Mouse (Mus musculus) frontal cortex, postnatal 14 days (tissue): ENCODE results near the gene Ccdc184.

Experiments
- DNase-seq, 2 experiments: peaks; one replicate each; pipeline ENCODE4 v3.0.0; 2022; ENCODE audit warnings: low spot score in 2 of 2

Ccdc184 gene

GRCm38 (mm10) chr15:98155272-98155671 lies 11.7 kb upstream of the Ccdc184 start:
- DNase-seq: no peak

DNA sequence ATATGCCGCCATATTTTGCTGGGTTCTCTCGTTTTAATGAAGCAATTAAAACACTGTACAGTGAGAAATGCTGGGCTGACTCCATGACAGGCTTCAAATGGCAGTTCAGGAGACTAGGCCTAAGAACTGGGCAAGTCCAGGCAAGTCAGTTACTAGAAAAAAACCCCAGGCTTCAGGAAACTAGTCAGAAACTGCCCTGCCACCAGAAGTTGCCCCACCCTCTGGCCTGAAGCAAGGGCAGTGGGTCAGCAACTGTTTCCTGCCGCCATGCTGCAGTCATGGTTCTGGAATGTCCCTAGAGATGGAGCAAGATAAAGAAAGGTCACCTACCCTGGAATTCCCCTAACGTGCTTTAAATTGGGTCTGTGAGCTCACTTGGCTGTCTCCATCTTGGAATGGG lies 11.0 kb upstream of the Ccdc184 start:
- DNase-seq: no peak

GRCm38 (mm10) chr15:98157253-98157652 lies 9.7 kb upstream of the Ccdc184 start:
- DNase-seq: no peak

DNA sequence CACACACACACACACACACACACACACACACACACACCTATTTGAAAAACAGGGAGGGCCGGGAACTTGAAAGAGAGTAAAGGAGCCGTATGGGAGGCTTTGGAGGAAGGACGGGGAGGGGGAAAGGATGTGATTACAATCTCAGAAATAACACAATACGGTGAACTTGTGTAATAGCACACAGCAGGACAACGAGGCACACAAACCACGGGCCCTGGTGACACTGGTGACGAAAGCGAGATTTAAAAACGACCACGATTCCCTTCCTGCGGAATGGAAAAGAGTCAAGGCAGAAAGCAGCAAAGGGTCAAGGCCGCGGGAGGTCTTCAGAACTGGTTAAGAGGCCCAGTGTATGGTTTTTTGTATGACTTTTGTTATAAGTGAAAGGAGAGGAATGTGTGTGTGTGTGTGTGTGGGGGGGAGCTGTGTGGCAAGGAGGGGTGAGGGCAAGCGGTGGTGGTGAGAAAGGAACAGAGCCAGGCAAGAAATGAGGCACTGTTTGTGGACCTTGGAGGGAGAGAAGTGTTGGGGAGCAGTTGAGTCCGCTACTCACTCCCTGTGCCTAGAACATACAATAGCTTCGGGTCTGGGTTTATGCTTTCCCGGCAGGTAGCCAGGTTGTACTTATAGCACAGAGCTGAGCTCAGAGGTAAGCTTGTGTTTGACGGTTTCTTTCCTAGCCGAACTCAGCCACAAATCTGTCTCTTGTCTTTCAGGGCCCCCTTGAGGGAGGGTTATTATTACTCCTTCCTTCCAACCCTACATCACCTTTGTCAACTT lies 5.7 kb upstream of the Ccdc184 start:
- no peak for DNase-seq

DNA sequence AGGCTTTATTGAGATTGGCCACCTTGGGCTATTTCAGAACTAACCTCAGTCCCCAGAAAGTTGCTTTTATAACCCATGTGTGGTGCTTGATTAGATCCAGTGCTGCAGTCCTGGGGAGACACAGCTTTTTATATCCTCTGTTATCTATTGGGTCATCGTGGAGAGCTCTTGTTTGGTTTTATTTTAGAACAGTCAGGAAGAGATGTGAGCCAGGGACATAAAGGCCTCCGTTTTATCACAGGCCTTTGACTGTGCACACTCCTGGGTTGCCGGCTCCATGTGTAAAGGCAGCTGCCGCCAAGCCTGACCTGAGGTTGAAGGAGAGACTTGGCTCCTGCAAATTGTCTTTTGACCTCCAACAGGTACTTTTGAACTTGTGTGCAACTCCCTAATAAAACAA lies 4.4 kb upstream of the Ccdc184 start:
- no peak for DNase-seq

DNA sequence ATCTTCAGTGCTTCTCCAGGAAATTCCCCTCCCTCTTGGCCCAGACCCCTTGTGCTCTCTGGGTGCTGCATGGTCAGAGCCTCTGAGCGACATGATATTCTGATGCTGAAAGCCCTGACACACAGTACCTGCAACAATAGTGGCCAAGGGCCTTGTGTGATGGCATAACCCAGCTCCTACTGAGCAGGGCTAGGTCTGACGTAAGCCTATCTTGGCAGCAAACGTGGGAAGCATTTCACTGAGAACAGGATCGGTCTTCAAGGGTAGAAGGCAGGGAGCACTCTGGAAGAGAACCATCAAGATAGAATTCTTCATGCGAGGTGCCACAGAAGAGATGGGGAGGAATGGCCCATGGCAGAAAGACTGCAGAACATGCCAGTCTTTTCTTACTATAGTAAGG lies 1.4 kb upstream of the Ccdc184 start, which contains the start of gene Asb8:
Asb8 (minus strand) TSS at position 101 of the 400 bp plus-strand sequence.
- no peak for DNase-seq

DNA sequence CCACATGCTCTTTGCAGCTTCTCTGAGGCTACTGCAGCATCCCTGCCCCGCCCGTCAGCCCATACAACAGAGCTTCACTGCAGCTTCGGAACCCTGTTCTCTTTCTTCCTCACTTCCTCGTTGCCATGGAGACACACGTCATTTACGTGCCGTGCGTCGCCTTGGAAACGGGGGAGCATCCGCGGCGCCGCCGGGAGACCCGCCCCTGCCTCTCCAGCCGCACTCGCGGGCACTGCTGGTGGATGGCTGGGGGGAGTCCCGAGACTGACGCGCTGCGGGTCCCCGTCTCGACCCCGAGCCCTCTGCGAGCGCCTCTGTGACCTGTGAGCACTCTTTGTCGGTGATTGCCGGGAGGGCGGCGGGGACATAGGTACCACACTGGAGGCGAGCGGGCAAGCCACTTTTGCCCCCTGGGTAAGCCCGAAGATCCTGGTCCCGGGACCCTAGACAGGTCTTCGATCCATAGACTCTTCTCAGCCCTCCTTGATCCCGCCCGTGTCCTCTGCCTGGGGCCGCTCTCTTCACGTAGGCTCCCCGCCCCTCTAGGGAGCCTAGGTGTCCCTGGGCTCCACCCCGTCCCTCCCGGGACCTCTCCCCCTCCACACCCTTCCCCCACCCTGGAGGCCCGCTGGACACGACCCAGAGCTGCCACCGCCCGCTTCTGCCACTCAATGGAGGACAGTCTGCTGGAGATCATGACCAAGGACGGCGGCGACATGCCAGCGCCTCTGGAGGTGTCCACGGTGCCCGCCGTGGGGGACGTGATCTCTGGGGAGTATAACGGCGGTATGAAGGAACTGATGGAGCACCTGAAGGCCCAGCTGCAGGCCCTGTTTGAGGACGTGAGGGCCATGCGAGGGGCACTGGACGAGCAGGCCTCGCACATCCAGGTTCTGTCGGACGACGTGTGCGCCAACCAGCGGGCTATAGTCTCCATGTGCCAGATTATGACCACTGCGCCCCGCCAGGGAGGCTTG lies 975 bp downstream of the Ccdc184 start:
- peak; percentile 86 to 88 for DNase-seq

GRCm38 (mm10) chr15:98168622-98169004 lies 1.7 kb downstream of the Ccdc184 start:
- peak in 1 of 2 experiments; percentile 11 for DNase-seq

DNA sequence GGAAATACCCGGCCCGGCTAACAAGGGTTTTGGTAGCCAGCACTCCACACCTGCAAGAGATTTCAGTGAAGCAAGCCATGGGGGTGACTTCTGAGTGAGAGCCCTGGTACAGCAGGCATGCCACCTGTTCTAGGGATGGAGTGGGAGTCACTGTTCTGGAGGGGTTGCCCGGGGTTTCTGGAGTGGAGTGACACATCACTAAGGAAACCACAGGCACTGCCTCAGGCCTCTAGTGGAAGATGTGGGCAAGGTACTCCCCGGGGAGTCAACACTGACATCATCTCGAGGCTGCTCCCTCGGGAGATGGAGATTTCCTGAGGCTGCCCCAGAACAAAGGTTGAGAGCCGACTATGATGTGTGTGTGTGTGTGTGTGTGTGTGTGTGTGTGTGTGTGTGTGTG lies 3.4 kb downstream of the Ccdc184 start:
- DNase-seq: peak; percentile 40 to 67

DNA sequence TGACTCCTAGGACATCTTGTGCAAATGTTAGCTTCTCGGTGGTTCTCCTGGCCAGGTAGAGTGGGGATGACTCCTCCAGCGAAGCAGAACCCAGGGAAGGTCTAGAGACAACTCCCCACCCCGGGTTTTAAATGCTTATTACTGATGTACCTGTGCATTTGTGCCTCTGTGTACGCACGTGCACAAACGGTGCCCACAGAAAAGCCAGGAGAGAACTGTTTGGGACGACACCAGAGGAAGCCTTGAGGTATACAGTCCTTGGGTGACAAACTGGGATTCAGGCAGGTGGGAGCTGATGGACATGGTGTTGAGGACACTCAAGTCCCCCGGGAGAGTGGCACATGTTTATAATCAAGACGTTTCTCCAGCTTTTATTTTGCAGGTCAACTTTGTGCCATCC lies 4.0 kb downstream of the Ccdc184 start:
- DNase-seq: no peak

DNA sequence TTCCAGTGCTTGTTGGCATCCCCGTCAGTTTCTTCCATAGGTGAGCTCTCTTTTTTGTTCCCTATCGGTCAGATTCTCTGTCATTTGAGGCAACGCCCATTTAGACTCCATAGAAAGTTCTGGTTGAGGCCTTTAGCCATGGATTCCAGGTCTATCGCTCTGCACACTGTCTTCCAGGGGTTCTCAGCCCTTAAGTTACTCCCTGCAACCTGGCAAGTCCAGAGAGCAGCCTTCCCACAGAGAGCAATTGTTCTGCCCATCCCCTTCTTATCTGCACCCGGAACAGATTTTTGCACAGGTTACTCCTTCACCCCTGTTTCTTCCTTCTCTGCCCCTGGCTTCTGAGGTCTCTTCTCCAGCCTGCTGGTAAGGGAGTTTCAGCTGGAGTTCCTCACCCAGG lies 5.2 kb downstream of the Ccdc184 start:
- no peak for DNase-seq

- DNase-seq: peak; percentile 60 to 70
These were observed 6.9 kb downstream of the Ccdc184 start for GRCm38 (mm10) chr15:98173821-98174220.

GRCm38 (mm10) chr15:98177320-98177719 lies 10.4 kb downstream of the Ccdc184 start:
- no peak for DNase-seq

DNA sequence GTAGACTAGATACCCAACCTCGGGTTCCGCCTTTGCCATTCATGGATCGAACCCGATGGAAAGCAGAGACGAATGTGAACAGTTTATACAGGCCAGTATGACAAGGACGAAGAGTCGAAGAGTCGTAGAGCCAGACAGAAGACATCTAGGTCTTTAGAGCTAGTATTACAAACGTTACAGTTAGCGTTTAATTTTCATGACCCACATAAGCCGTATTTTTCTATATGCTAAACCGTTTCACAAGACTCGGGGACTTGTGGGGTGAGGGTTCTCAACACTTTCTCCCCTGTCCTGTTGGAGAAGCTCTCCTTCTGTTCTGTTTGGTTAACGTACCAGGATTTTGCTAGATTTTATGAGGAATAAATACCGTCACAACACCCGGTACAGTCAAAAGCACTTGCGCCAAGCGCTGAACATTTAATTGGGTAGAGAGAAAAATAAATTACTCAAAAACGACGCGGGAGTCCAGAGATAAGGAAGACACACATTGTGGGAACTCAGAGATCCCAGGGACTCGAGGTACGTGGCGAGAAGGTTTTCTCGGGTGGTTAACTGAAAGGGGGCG lies 13.7 kb downstream of the Ccdc184 start:
- no peak for DNase-seq

- DNase-seq: peak; percentile 90 to 92
These were observed 14.3 kb downstream of the Ccdc184 start for GRCm38 (mm10) chr15:98181132-98181711.

GRCm38 (mm10) chr15:98181856-98182570 lies 15.1 kb downstream of the Ccdc184 start:
- DNase-seq: no peak

DNA sequence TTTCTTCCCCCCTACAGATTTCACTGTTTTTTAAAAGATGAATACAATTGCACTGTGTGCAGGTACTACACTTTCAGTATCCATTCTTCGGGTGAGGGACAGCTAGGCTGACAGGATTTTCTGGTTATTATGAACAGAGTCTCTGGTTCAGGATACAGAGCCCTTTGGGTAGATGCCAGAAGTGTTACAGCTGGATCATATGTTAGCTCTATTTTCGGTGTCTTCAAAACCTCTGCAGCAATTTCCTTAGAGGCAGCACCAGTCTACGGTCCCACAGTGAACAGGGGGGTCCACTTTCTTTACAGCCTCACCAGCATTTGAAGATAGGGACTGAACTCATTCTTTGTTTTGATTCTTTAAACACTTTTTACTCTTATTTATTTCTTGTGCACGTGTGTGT lies 17.5 kb downstream of the Ccdc184 start:
- DNase-seq: no peak

DNA sequence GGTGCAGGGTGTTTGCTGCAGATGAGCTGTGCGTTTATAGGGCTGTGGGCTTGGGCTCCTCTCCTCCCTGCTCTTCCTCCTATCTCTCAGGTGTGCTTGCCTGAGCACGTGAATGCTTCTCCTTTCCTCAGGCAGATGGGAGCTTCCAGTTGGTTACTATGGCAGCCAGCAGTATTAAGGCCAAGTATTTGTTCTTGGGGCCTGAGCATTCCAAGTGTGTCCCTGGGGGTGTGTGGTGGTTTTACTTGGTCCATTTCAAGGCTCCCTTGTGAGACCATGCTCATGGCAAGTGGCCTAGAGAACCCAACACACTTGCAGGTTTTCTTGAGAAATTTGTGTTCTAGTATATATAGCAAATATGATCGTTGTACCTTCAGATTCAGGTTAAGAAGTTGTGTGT lies 28.5 kb downstream of the Ccdc184 start, which contains the start of gene Olfr288:
Olfr288 (minus strand) TSS at position 101 of the 400 bp plus-strand sequence.
- no peak for DNase-seq

- no peak for DNase-seq
These were observed 42.7 kb downstream of the Ccdc184 start for GRCm38 (mm10) chr15:98209676-98210075.

GRCm38 (mm10) chr15:98213336-98213870 lies 46.4 kb downstream of the Ccdc184 start:
- no peak for DNase-seq

DNA sequence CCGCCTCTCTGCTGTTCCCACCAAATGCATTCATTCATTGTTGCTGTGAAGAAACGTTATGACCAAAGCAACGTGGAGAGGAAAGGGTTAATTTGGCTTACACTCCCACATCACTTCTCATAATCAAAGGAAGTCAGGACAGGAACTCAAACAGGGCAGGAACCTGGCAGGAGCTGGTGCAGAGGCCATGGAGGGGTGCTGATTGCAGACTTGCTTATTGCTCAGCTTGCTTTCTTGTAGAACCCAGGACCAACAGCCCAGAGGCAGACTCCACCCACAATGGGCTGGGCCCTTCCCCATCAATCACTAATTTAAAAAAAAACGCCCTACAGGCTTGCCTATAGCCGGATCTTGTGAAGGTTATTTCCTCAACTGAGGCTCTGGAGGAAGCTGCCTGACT lies 47.2 kb downstream of the Ccdc184 start:
- no peak for DNase-seq
